Mouse (Mus musculus) forebrain, embryonic 12.5 days (tissue): ENCODE measurements around the gene Ppp4r3a. TPM values are rescaled to one million over a fixed set of nuclear protein-coding genes. Genes with fewer than 3 reads are reported as not detected.
A peak's percentile ranks its signal among the peaks of the same experiment; 100 is the strongest.

Experiments
- ATAC-seq: fragments of 200-750 bp; cut with Nextera tagmentation; 2 replicates; pipeline ENCODE4 v1.8.0; 2017; ENCODE audit warnings: moderate TSS enrichment; ENCODE audit not compliant: low FRiP score
- H3K27ac ChIP-seq: fragments of 300-500 bp; sonication (generic); 2 replicates; pipeline ENCODE4 v1.5.1; 2016; ENCODE audit warnings: mild to moderate bottlenecking
- H3K27me3 ChIP-seq: fragments of 300-500 bp; sonication (generic); 2 replicates; pipeline ENCODE4 v1.6.1; 2016; ENCODE audit warnings: mild to moderate bottlenecking
- H3K36me3 ChIP-seq: fragments of 300-500 bp; sonication (generic); replicated peaks from 2 replicates; pipeline ENCODE4 v1.6.1; 2016; ENCODE audit warnings: mild to moderate bottlenecking
- H3K4me1 ChIP-seq: fragments of 300-500 bp; sonication (generic); 2 replicates; pipeline ENCODE4 v1.6.1; 2016
- H3K4me2 ChIP-seq: fragments of 300-500 bp; sonication (generic); 2 replicates; pipeline ENCODE4 v1.6.1; 2016; ENCODE audit warnings: mild to moderate bottlenecking, moderate library complexity
- H3K4me3 ChIP-seq: fragments of 300-500 bp; sonication (generic); replicated peaks from 2 replicates; pipeline ENCODE4 v1.5.1; 2016; ENCODE audit warnings: mild to moderate bottlenecking
- H3K9ac ChIP-seq: fragments of 300-500 bp; sonication (generic); 2 replicates; pipeline ENCODE4 v1.6.1; 2016; ENCODE audit warnings: mild to moderate bottlenecking
- H3K9me3 ChIP-seq: fragments of 300-500 bp; sonication (generic); 2 replicates; pipeline ENCODE4 v1.6.1; 2016
- WGBS: fragments of 180-500 bp; shearing (Covaris S2); methylation state at CpG from one replicate; pipeline ENCODE4 v1.1.7; 2016; 5-methylcytosine and 5-hydroxymethylcytosine counted together
- polyA plus RNA-seq: library from polyadenylated mRNA; unstranded; fragments of >200 nt; fragmentation: Nextera tagmentation; extraction: Ambion mirVana; gene quantifications from 2 replicates; pipeline ENCODE4 v1.2.1, GENCODE M21; 2016

Ppp4r3a gene
- polyA plus RNA-seq, 1 experiment from 2014 or later, result 78.0 TPM

GRCm38 (mm10) chr12:101007968-101008481 is 75.5 kb downstream of the Ppp4r3a start:
- no peak overlapping the region for H3K9ac ChIP-seq
- H3K4me1 ChIP-seq, result peaks cover 75% of the 10 kb centered on the region
- H3K4me2 ChIP-seq, result no peak overlapping the region
- no peaks in the 10 kb centered on the region for H3K36me3 ChIP-seq
- no peaks in the 10 kb centered on the region for H3K27me3 ChIP-seq
- no peak overlapping the region for H3K4me3 ChIP-seq
- ATAC-seq, result no peak
- H3K9me3 ChIP-seq, result no peaks in the 10 kb centered on the region
- peak overlapping the region; percentile 51; the same call in 1 of the 2 replicates for H3K27ac ChIP-seq
- WGBS, result 29% methylated on average over 10 of the region's 10 CpGs

GRCm38 (mm10) chr12:101007427-101007826 is 76.1 kb downstream of the Ppp4r3a start:
- no peaks in the 10 kb centered on the region for H3K9me3 ChIP-seq
- no peak for ATAC-seq
- H3K27ac ChIP-seq, result no peak overlapping the region
- no peaks in the 10 kb centered on the region for H3K27me3 ChIP-seq
- H3K4me2 ChIP-seq, result no peak overlapping the region
- no peak overlapping the region for H3K4me3 ChIP-seq
- no peak overlapping the region for H3K9ac ChIP-seq
- no peaks in the 10 kb centered on the region for H3K36me3 ChIP-seq
- H3K4me1 ChIP-seq, result peaks cover 75% of the 10 kb centered on the region
- WGBS, result 90% methylated on average over 9 of the region's 9 CpGs

DNA sequence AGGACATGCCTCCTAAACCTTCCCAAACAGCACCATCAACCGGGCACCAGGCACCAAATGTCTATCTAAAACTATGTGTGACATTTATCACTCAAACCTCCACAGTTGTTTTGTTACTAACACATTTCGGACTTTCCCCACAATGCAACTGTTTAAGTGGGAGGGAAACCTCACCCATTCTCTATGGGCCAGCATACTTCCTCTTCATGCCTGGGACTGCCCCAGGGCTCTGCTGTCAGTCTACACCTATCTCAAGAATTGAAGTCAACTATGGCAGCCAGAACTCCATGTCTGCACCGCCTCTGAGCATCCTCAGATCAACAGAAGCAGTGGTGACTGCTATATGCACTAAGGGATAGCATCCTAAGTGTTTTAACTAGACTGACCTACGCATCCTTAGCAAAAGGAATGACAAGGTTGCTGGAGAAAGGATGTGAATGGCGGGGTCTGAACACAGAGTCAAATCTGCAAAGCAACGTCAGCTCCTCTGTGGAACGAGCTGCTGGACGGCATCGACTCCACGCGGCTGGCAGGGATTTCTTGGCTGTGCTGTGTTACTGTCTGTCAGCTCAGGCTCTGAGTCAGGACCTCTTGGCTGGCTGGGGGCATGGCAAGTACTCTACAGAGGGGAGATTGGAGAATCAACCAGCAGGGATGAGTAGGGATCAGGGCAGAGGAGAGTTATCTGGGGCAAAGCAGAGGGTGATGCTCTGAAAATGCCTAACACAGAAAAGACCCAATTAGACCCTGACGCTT is 77.7 kb downstream of the Ppp4r3a start:
- Histone ChIP-seq H3K4me2 (no peak overlapping the region), H3K4me3 (no peak overlapping the region), H3K27me3 (no peaks in the 10 kb centered on the region), H3K36me3 (no peaks in the 10 kb centered on the region), H3K9ac (no peak overlapping the region), H3K27ac (peak overlapping the region; percentile 69), H3K9me3 (no peaks in the 10 kb centered on the region), H3K4me1 (peaks cover 75% of the 10 kb centered on the region)
- WGBS, result 86% methylated on average over 12 of the region's 12 CpGs
- ATAC-seq, result no peak

GRCm38 (mm10) chr12:101004982-101005381 is 78.5 kb downstream of the Ppp4r3a start:
- Histone ChIP-seq H3K4me2 (no peak overlapping the region), H3K27me3 (no peaks in the 10 kb centered on the region), H3K36me3 (no peaks in the 10 kb centered on the region), H3K9ac (no peak overlapping the region), H3K27ac (peak overlapping the region; percentile 69), H3K4me3 (no peak overlapping the region), H3K9me3 (no peaks in the 10 kb centered on the region), H3K4me1 (peaks cover 74% of the 10 kb centered on the region)
- ATAC-seq, result peak; percentile 57
- 62% methylated on average over 5 of the region's 5 CpGs for WGBS

GRCm38 (mm10) chr12:101002801-101003513 is 80.5 kb downstream of the Ppp4r3a start:
- ATAC-seq, result no peak
- Histone ChIP-seq H3K27me3 (no peaks in the 10 kb centered on the region), H3K4me2 (no peak overlapping the region), H3K36me3 (no peaks in the 10 kb centered on the region), H3K27ac (no peak overlapping the region), H3K9me3 (no peaks in the 10 kb centered on the region), H3K4me3 (no peak overlapping the region), H3K9ac (no peak overlapping the region), H3K4me1 (peaks cover 79% of the 10 kb centered on the region)
- 38% methylated on average over 4 of the region's 4 CpGs for WGBS

GRCm38 (mm10) chr12:100999061-100999954 is 84.2 kb downstream of the Ppp4r3a start:
- 49% methylated on average over 7 of the region's 7 CpGs for WGBS
- H3K4me3 ChIP-seq, result no peak overlapping the region
- ATAC-seq, result no peak
- peaks cover 78% of the 10 kb centered on the region for H3K4me1 ChIP-seq
- H3K9me3 ChIP-seq, result no peaks in the 10 kb centered on the region
- H3K9ac ChIP-seq, result no peak overlapping the region
- no peaks in the 10 kb centered on the region for H3K36me3 ChIP-seq
- no peaks in the 10 kb centered on the region for H3K27me3 ChIP-seq
- no peak overlapping the region for H3K4me2 ChIP-seq
- no peak overlapping the region for H3K27ac ChIP-seq

DNA sequence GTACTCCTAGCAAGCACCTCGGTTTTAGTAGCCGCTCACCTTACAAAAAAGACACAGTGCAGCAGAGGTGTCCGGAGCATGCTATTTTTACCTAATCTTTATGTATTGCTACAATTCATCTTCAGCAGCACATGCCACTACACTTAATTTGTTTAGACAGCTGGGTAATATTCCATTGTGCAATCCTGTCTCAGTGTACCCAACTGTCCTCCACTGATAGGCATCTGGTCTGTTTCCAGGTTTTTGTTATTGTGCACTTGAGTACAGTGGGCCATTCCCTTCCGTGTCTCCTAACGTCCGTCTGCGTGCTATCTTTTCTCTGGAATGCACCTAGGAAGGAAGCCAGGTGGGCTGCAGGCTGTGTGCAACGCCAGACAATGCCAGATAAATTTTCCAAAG is 84.9 kb downstream of the Ppp4r3a start:
- no peaks in the 10 kb centered on the region for H3K36me3 ChIP-seq
- no peak overlapping the region for H3K4me2 ChIP-seq
- peaks cover 71% of the 10 kb centered on the region for H3K4me1 ChIP-seq
- peak overlapping the region; percentile 62 for H3K27ac ChIP-seq
- no peak overlapping the region for H3K4me3 ChIP-seq
- ATAC-seq, result no peak
- H3K9me3 ChIP-seq, result no peaks in the 10 kb centered on the region
- WGBS, result 64% methylated on average over 8 of the region's 8 CpGs
- no peak overlapping the region for H3K9ac ChIP-seq
- H3K27me3 ChIP-seq, result no peaks in the 10 kb centered on the region

GRCm38 (mm10) chr12:100997830-100998563 is 85.5 kb downstream of the Ppp4r3a start:
- H3K9me3 ChIP-seq, result no peaks in the 10 kb centered on the region
- H3K36me3 ChIP-seq, result no peaks in the 10 kb centered on the region; the same call in 1 of the 2 replicates
- H3K4me3 ChIP-seq, result no peak overlapping the region
- 18% methylated on average over 10 of the region's 10 CpGs for WGBS
- ATAC-seq, result 0 out of 2 replicates have a peak, but pooled peaks have one; percentile 21
- H3K27me3 ChIP-seq, result no peaks in the 10 kb centered on the region
- H3K9ac ChIP-seq, result no peak overlapping the region
- H3K4me2 ChIP-seq, result no peak overlapping the region
- H3K4me1 ChIP-seq, result peaks cover 66% of the 10 kb centered on the region
- peak overlapping the region; percentile 62 for H3K27ac ChIP-seq

DNA sequence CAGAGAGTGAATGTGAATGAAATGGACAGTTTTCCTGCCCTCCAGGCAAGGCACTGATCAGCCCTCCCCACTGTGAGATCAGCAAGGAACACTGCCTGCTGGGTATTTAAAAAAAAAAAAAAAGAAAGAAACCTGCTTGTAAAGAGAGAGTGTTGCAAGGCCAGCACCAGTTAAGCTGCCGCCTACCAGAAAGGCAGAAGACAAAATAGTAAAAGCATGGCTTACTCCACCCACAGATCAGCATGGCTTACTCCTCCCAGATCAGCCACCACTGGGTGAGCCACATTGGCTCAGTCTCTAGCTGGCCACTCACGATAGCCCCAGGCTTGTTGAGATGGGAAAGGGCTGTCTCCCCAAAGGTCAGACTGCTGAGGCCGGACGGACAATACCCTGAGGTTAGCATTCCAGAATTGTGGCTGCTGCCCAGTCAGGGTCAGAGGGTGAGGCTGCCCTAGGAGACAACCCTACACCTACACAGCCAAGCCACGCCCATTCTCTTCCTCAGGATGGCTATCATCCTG is 87.1 kb downstream of the Ppp4r3a start:
- Histone ChIP-seq H3K27ac (peak overlapping the region; percentile 67), H3K4me1 (peaks cover 60% of the 10 kb centered on the region), H3K27me3 (no peaks in the 10 kb centered on the region), H3K4me2 (no peak overlapping the region), H3K36me3 (no peaks in the 10 kb centered on the region; the same call in 1 of the 2 replicates), H3K9me3 (no peaks in the 10 kb centered on the region), H3K4me3 (no peak overlapping the region), H3K9ac (no peak overlapping the region)
- WGBS, result 11% methylated on average over 5 of the region's 5 CpGs
- peak; percentile 39 for ATAC-seq

- Histone ChIP-seq H3K27ac (peak overlapping the region; percentile 67), H3K4me1 (peaks cover 63% of the 10 kb centered on the region), H3K4me3 (no peak overlapping the region), H3K4me2 (no peak overlapping the region), H3K27me3 (no peaks in the 10 kb centered on the region), H3K9me3 (no peaks in the 10 kb centered on the region), H3K36me3 (no peaks in the 10 kb centered on the region; the same call in 1 of the 2 replicates), H3K9ac (no peak overlapping the region)
- WGBS, result 33% methylated on average over 16 of the region's 16 CpGs
- 0 out of 2 replicates have a peak, but pooled peaks have one; percentile 1 for ATAC-seq
These were observed 87.7 kb downstream of the Ppp4r3a start for GRCm38 (mm10) chr12:100995607-100996377.
